Mouse (Mus musculus) adrenal gland, adult 2 months (tissue): ENCODE data around the gene Nos3. TPM values are rescaled to one million over a fixed set of nuclear protein-coding genes. Genes with fewer than 3 reads are reported as not detected.

Source experiments
- DNase-seq: peaks from one replicate; pipeline ENCODE4 v3.0.0; 2021
- long read RNA-seq: library from polyadenylated mRNA; stranded (forward); transcript quantifications from one replicate; pipeline ENCODE4 v2.0.0, GENCODE M21; 2021
- polyA plus RNA-seq: library from polyadenylated mRNA; depleted of rRNA; stranded (reverse); fragments of >200 nt; gene quantifications from 2 replicates; pipeline ENCODE4 v1.2.3, GENCODE M21; 2012; rRNA removed
- total RNA-seq, 2 experiments: library from RNA; stranded (reverse); gene quantifications; 2 replicates each; pipeline ENCODE4 v1.2.3; 2021

Nos3 gene
- total RNA-seq (10 to 100 TPM in 1 of 2 experiments, 1 to 10 TPM in 1; 8.5 to 13.6 TPM), polyA plus RNA-seq (22.1 and 33.1 TPM in 2 replicates)
- long read RNA-seq, full-length matches to known transcripts: 10 of 19 reads
- long read RNA-seq, partial matches to known transcripts: 4 of 19 reads
- long read RNA-seq, other reads (novel, unspliced or antisense): 5 of 19 reads

DNA sequence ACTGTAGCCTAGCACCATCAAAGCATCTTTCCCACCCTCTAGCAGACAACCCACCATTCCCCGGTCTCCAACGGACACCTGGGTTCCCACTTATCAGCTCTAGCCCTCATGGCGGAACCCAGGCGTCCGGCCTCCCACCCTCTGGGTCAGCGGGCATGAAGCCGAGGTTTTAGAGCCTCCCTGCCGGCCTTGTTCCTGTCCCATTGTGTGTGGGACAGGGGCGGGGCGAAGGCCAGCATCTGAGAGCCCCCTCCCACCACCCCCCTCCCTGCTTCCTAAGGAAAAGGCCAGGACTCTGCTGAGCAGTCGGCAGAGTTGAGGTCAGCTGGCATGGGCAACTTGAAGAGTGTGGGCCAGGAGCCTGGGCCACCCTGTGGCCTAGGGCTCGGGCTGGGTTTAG lies at the start of gene Nos3:
TSS of gene Nos3 (plus strand) at position 303 of the 400 bp plus-strand sequence.
- peak; percentile 53 for DNase-seq

DNA sequence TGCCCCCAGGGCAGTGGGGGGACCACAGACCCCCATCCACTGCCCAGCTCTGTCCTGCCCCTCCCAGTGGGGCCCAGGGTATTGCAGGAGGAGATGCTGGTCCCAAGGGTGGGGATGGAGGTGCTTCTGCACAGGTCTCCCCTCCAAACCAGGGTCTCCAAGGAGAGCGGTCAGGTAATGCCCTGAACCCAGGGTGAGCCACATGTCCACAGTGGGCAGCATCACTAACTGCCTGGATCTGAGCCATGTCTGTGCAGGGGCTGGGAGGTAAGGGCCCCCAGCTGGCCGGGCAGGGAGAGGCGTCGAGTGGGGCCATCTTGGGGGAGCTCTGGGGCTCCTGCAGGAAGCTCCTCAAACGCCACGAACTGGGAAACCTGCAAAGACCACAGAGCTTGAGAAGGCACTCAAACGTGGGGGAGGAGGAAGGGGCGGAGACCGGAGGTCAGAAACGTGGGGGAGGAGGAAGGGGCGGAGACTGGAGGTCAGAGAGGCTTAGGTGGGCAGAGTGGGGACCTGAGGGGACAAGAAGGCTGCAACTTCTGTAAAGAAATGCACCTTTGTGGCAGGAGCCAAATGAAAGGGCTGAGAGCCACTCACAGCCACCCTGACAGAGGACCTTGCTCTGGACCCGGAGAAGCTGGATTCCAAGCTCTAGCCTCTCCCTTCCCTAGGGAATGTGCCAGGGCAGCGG lies 44.7 kb upstream of the Nos3 start:
- no peak for DNase-seq

DNA sequence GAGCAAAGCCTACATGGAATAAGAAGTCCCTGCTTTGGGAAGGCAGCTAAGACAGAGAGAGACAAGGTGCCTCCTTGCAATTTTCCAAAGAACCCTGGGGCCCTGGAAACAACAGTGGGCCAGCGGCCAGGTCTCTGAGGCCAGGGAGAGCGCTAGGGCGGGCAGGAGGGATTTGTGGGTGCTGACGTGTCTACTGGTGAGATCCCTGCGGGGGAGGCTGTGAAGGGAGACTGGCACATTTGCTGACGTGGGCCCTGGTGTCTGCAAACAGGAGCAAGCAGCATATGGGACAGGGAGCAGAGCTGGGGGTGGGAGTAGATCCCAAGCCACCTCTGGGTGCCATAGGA lies 44.2 kb upstream of the Nos3 start:
- DNase-seq: peak; percentile 85

DNA sequence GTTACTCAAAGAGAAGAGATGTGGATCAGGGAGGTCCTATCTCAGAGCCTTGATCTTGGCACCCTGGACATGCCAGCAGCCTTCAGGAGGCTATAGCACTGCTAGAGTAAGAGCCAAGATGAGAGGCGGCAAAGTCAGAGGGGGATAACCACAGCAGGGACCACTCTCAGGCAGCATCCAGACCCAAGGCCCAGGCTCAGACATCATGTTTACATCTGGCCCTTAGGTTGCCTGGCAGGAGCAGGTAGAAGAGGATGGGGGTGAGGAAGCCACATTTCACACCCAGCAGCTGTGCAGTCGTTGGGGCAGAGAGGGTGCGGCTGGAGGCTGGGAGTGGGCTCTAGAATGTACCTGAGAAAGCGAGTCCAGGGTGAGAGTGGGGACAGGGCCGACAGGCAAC lies 43.7 kb upstream of the Nos3 start:
- DNase-seq: no peak

DNA sequence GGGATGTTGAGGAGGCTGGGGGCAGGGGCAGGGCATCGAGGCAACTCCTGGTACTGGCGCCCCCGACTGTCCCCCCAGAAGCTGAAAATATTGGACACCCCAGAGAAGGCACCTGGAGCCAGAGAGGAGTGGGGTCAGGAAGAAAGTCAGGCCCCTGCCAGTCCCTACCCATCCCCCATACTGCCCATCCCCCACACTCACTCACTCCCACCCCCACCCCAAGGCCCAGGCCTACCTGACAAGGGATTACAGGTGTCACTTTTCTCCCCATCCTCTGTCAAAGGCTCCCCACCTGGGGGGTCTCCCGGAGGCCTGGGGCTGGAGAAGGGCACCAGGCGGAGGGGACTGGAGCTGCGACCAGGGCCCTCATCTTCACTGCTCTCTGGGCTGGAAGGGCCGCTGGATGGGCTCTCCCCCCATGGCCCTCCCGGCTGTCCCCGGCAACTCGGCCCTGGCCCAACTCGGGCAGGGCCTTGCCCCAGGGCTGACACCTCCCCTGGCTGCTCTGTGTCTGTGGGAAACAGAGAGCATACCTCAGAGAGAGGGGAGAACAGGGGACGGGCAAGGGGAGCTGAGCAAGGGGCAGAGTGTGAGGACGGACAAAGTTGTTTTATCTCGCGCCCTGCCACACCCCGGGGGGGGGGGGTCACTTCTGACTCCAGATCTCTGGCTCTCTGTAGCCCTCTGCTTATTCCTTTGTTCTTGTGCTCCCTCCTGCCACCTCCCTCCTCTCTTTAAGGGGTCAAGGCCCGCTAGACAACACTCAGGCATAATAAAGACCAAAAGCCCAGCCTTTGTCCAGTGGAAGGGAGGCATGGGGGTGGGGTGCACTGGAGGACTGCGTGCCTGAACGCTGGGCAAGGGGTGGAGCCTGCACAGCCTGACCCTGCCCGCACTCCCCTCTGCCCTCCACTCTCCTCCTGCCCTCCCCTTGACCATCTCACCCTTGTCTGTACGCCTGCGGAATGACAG lies 42.6 kb upstream of the Nos3 start:
- DNase-seq: no peak

DNA sequence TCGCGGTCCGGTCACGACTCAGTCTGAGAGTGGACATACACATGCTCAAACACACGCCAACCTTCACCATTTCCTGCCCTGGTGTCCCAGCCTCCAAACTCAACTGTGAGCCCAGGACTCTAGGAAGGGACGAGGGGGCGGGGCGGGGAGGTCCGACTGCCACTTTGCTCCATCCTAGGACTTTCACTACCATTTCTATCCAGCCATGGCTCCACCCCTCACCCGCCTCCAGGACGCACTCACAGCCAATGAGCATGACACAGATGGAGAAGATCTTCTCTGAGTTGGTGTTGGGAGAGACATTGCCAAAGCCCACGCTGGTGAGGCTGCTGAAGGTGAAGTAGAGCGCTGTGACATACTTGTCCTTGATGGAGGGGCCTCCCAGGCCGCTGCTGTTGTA lies 39.4 kb upstream of the Nos3 start:
- DNase-seq: no peak

DNA sequence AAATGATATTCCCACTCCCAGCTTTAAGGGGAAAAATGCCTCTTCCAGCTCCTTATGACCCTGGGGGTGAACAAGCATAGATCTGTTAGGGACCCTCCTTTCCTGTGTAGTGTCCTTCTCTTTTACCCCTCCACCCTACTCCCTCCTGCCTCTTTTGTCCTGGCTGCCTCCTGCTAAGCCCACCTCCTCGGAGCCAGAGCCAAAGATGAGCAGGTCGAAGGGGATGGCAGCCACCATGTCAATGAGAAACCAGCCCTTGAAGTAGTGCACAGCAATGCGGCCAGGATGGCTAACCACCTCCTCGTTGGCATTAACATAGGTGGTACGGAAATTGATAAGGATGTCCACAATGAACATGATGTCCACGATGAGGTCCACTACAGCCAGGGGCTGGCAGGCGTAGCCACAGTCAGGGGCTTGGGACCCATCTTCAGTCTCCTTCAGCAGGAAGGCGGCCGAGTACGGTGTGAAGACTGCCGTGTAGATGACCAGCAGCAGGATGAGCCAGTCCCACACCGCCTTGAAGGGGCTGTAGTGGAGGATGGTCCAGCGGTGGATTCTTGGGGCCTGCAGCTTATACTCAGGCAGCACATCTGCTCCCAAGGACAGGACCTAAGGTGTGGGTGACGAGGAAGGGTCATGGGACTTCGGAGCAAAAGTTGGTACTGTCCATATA lies 38.3 kb upstream of the Nos3 start:
- DNase-seq: no peak

DNA sequence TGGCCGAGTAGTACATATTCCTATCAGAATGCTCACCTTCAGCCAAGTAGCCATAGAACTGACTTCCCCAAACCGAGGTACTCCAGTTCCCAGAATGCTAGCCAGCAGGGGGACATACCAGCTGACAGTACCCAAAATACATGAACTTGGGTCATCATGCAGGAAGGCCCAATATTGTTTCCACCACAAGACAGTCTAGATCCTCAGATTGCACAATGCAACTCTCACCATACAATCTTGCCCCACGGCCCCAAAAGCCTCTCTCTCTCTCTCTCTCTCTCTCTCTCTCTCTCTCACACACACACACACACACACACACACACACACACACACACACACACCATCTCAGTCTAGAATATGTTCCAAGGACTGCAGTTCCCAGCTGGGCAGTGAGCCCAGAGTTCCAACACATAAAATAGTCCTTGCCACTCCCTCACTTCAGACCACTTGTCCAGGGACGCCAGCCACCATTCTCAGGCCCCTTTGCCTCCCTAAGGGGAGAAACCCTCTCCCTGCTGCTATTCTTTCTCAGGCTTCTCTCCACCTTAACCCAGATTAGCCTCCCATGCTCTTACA lies 37.7 kb upstream of the Nos3 start:
- peak; percentile 74 for DNase-seq

DNA sequence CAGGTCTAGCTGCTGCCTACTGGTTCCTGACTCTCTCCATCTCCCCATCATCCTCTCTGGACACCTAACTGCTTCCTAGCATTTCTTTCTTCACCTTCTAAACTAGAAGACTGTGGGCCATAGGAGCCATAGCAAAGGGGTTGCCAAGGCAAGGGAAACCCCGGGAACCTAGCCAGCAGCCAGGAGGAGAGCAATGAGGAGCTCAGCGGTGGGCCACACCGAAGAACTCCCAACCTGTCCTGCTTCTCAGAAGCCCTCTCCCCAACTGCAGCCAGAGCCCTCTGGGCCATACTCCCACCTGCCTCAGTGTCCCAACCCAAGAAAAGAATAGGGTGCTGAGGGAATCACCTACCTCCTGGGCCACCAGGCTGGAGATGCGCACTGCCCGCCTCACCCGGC lies 35.8 kb upstream of the Nos3 start:
- no peak for DNase-seq

DNA sequence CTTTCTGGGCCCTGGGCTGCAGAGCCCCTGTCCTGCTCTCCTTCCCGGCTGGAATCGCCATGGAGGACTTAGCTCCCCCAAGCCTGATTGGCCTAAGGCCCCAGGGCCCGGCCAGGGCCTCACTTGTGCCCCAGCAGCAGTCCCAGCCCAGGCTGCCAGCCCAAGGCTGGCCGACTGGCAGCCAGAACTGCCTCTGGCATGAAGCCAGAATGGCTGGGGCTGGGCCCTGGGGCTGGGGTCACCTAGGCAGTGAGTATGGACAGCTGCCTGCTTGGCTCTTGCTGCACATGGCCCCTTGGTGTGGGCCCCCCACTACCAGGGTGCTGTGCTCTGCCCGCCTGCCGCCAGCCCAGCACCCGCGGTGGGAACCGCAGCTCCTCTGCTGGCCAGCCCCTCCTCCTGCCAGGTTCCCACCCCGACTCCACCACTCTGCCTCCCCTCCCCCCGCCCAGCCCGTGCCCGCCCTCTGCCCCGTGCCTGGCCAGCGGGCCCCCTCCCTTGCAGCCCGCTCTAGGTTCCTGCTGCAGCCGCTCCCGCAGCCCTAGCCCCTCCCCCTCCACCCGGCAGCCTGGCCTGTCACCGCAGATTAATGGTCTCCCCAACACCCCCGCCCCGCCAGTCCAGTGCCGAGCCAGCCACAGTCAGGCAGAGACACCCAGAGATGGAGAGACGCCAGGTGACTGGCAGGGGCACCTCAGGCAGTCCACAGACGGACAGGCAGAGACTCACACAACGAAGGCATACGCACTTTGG lies 35.2 kb upstream of the Nos3 start:
- DNase-seq: peak; percentile 83

DNA sequence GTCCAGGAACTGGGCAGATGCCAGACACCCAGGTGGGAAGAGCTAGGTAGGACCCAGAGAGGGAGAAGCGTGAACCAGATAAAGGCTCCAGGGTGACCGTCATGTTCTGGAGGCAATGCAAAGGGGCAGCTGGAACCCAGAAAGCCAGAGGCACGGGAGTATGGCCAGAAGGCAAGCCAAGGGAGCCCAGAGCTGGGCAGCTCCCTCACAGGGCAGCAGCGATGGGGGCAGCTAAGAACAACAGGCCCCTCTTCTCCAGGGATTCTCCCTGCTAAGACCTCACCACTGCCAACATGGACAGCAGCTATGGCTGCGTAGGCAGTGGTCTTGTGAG lies 34.7 kb upstream of the Nos3 start:
- DNase-seq: no peak

DNA sequence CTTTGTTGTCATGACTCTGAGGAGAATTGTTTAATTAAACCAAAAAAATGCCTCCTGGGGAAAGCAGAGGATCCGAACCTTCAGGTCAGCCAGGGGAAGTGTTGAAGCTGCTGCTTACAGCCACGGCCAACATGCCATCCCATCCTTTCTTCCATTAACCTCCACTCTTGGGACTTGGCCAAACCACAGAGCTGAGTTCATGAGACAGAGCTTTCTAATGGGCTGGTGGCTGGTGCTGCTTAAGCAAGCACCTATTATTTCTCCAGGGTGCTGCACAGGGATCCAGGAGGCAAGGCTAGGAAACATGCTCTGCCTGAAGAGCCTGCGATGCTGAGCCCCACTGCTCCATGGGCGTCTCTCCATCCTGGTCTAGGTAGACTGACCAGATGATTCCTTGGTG lies 32.2 kb upstream of the Nos3 start:
- no peak for DNase-seq

DNA sequence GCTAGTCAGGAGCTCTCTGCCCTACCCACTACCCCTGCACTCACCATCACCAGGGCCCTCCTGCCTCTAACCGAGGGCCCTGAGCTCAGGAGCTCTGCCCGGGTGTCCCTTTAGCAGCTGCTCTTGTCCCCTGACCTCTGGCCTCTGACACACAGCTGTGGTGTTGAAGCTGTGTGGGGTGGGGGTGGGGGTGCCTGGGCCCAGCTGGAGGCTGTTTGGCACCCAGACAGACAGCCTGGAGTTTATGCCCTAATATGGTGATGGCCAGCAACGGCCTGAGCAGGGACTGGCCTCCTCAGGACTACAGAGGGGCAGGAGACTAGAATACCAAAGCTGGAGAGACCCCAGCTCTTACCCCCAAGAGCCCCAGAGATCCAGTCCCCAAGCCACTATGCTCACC lies 29.9 kb upstream of the Nos3 start:
- DNase-seq: no peak

DNA sequence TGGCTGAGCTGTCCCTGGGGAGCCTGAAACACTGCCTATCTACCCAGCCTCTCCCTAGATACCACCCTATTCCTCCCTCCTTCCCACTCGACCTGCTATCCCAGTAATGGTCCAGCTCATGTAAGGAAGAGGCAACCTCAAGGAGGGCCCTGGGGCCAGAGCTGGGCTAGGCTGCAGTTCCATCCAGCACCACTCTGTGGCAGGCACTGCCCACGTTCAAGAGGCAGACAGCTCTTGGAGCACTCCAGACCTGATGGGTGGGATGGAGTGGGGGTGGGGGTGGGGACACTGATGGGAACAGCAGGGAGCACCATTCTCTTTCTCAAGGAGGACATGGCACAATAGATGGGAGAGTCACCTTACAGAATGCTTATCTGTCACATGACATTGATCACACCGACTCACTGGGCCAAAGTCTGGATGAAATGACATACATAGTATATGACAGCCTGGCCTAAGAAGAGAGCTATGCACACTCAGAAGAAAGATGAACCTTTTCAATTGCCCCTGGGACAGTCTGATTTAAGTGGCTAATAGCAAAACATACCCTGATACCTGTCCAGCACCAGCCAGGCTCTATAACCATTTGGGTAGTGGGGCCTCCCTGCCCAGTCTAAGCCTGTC lies 28.6 kb upstream of the Nos3 start:
- DNase-seq: peak; percentile 72

DNA sequence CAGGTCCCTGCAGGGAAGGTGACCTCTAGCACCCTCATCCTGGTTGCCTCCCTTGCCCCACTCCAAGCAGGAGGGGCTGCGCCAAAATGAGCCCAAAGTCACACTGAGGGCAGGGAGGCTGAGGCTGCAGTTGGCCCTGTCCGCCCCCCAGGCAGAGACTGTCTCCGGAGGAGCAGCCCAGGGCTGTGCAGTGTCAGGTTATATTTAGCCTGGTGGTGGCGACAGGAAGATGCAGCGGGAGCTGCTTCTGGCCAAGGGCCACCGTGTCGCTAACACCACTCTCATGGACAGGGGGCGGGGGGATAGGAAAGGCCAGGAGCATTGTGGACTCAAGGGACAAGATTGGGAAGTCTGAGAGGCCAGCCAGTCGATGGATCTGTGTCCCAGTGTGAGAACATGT lies 27.2 kb upstream of the Nos3 start:
- peak; percentile 46 for DNase-seq

DNA sequence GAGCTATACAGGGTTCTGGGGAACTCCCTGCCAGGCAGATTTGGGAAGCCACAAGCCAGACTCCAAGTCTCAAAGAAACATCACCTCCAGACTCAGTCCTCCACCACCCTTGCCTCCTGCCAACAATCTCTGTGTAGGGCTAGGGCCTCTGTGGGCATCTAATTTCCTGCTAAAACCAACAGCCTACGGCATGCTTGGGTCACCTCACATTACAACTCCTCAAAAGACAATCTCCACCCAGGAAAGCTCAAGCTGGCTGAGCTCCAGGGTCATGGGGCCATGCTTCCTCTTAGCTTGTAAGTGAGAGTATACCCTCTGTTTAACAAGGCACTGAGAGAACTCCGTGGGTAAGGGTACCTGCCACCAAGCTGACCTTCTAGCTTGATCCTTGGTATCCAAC lies 26.8 kb upstream of the Nos3 start:
- no peak for DNase-seq

DNA sequence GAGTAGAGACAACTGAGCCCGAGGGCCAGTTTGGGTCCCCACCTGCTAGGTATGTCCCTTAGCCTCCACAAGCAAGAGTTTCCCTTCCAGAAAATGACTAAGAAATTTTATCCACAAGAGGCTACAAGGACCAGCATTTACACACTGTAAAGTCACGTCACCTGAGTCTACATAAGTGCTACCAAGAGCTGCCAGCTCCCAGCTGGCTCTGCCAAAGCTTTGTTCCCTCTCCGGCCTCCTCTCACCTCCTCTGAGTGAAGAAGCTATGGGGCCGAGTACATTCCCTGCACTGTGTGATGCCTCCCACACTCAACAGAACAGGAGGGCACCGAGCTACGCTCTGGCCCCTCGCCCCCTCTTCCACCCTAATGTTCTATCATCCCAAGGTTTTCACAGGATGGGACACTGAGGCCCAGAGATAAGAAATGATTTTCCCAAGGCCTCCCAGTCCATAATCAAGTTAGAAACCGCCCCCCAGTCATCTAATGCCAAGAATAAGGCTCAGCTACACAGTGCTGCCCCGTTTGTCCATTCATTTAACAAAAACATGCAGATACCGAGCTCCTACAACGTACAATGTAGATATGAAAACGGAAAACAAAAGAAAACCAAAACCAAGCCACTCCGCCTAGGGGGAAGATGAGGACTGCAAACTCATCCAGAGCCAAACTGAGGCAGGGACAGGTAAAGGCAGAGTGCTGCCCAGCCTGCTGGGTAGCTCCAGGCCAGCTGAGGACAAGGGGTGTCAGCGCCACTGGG lies 22.2 kb upstream of the Nos3 start:
- DNase-seq: no peak

DNA sequence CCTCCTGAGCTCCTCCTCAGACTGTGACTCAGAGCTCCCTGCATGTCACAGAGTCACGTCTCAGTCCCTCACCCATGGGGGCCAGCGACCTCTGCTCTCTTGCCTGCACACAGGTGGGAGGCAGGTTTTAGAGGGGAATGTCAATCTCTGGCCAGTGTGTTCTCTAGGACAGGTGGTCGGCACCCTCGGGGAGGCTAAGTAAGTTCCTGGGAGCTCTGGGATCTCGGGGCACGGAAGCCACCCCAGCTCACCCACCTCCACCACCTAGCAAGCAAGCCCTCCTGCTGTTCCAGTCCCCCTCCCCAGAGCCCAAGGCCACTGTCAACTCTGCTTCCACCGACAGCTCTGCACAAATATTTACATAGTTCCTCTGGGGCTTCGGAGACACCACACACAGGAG lies 21.6 kb upstream of the Nos3 start:
- DNase-seq: no peak

DNA sequence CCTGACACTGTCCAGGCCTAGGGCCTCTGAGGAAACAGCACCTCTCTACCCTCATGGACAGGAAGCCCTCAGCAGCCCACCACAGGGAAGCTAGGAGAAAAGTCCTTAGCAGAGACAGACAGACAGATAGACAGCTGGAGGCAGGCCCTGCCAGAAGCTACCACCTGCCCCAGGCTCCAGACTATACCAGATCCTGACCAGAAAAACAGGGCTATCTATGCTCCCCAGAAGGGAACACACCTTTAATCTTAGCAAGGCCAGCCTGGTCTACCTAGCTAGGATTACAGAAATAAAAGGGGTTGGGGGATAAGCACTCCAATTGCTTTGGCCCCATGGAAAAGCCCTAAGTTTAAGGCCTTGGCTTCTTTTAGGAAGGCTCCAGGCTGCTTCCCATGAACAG lies 21.2 kb upstream of the Nos3 start:
- DNase-seq: no peak

DNA sequence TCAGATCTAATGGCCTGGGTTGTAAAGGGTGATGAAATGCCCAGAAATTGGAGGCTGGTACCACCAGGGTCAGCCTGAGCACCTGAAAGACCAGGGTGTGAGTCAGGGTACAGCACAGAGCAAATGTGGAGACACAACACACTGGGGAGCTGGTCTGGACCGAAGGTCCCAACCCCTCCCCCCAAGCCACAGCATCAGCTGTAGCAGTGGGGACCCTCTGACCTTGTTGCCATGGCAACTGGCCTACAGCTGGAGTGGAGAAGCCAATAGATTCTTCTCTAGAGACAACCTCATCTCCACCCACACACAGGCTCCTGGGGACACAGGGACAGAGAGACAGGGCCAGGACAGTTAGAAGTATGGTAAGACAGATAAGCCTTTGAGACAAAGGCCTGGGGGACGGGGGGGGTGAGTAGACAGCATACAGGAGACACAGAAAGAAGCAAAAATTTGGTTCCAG lies 20.6 kb upstream of the Nos3 start:
- DNase-seq: no peak
